8 mouse cellular contexts compared by ENCODE assay signal in genomic region chr2:130564983-130565382, GRCm38 (mm10). TPM values are rescaled to one million over a fixed set of nuclear protein-coding genes. Genes with fewer than 3 reads are reported as not detected.
A peak's percentile ranks its signal among the peaks of the same experiment; 100 is the strongest.
DNase-seq lines count a peak whose midpoint lies in the region; ATAC-seq lines count a peak whose summit lies in the region.
"Had no signal": no experiment of that assay in that cellular context is flagged by ENCODE, and none has a peak within 500 bp of the region (broad histone marks: within the 10 kb centered on the region; RNA-seq: fewer than 3 reads in every experiment).

No protein-coding gene starts in this region.

- peaks cover 9% of the 10 kb centered on the region for H3K36me3 ChIP-seq in liver, embryonic 11.5 days (ENCODE audit: control insufficient read depth, insufficient read depth, low read length)
- H3K36me3 ChIP-seq in forebrain, embryonic 15.5 days: peaks cover 14% of the 10 kb centered on the region
- H3K36me3 ChIP-seq in limb, embryonic 15.5 days: peaks cover 17% of the 10 kb centered on the region
- H3K36me3 ChIP-seq in stomach, embryonic 15.5 days: 0 out of 2 replicates have a peak, but pooled peaks cover 3% of the 10 kb centered on the region

- ATAC-seq in liver, embryonic 11.5 days (replicated peaks; ENCODE audit: low FRiP score): no peak
- ATAC-seq in forebrain, embryonic 15.5 days (replicated peaks): no peak
- no peak for ATAC-seq in limb, embryonic 15.5 days (ENCODE audit: insufficient number of reproducible peaks, low FRiP score, low TSS enrichment, low read depth)
- no peak for ATAC-seq in stomach, embryonic 15.5 days (ENCODE audit: insufficient read depth, low FRiP score, low read depth)

- no peak for DNase-seq in liver, embryonic 11.5 days (ENCODE audit: low spot score)
- DNase-seq in liver: no peak
- DNase-seq in thymus, postnatal 14 days: no peak
- DNase-seq in embryo, embryonic 9.5 days (ENCODE audit: extremely low spot score): no peak

- H3K4me3 ChIP-seq in liver, embryonic 11.5 days (ENCODE audit: low read depth, low read length): peak overlapping the region; percentile 77
- H3K4me3 ChIP-seq in forebrain, embryonic 15.5 days: no peak overlapping the region
- H3K4me3 ChIP-seq in limb, embryonic 15.5 days: peak overlapping the region; percentile 86; the same call in 1 of the 2 replicates
- H3K4me3 ChIP-seq in stomach, embryonic 15.5 days (replicated peaks): peak overlapping the region; percentile 99

- H3K4me1 ChIP-seq in liver, embryonic 11.5 days (replicated peaks; ENCODE audit: control insufficient read depth, insufficient read depth, low read length): peaks cover 12% of the 10 kb centered on the region
- H3K4me1 ChIP-seq in forebrain, embryonic 15.5 days: peaks cover 23% of the 10 kb centered on the region
- peaks cover 26% of the 10 kb centered on the region for H3K4me1 ChIP-seq in limb, embryonic 15.5 days
- H3K4me1 ChIP-seq in stomach, embryonic 15.5 days: peaks cover 13% of the 10 kb centered on the region

- WGBS in liver, embryonic 11.5 days: 93% methylated on average over 8 of the region's 8 CpGs
- WGBS in forebrain, embryonic 15.5 days: 81% methylated on average over 8 of the region's 8 CpGs
- WGBS in limb, embryonic 15.5 days: 66% methylated on average over 8 of the region's 8 CpGs
- WGBS in stomach, embryonic 15.5 days: 84% methylated on average over 8 of the region's 8 CpGs

- no peaks in the 10 kb centered on the region for H3K9me3 ChIP-seq in liver, embryonic 11.5 days (ENCODE audit: control insufficient read depth, low read length)
- H3K9me3 ChIP-seq in forebrain, embryonic 15.5 days: no peaks in the 10 kb centered on the region
- H3K9me3 ChIP-seq in limb, embryonic 15.5 days: no peaks in the 10 kb centered on the region
- H3K9me3 ChIP-seq in stomach, embryonic 15.5 days: no peaks in the 10 kb centered on the region

- no peak overlapping the region; the same call in 1 of the 2 replicates for H3K9ac ChIP-seq in liver, embryonic 11.5 days (ENCODE audit: low read depth, low read length)
- H3K9ac ChIP-seq in forebrain, embryonic 15.5 days (replicated peaks): no peak overlapping the region
- H3K9ac ChIP-seq in limb, embryonic 15.5 days: peak overlapping the region; percentile 90; the same call in 1 of the 2 replicates
- no peak overlapping the region for H3K9ac ChIP-seq in stomach, embryonic 15.5 days

- no peaks in the 10 kb centered on the region for H3K27me3 ChIP-seq in liver, embryonic 11.5 days (replicated peaks; ENCODE audit: control insufficient read depth, insufficient read depth, low read length)
- H3K27me3 ChIP-seq in forebrain, embryonic 15.5 days: no peaks in the 10 kb centered on the region
- H3K27me3 ChIP-seq in limb, embryonic 15.5 days: no peaks in the 10 kb centered on the region
- H3K27me3 ChIP-seq in stomach, embryonic 15.5 days (replicated peaks): no peaks in the 10 kb centered on the region

- H3K27ac ChIP-seq in liver, embryonic 11.5 days (ENCODE audit: low read depth, low read length): no peak overlapping the region
- H3K27ac ChIP-seq in forebrain, embryonic 15.5 days (replicated peaks): no peak overlapping the region
- H3K27ac ChIP-seq in limb, embryonic 15.5 days: no peak overlapping the region
- H3K27ac ChIP-seq in stomach, embryonic 15.5 days: no peak overlapping the region

- peak overlapping the region; percentile 90 for H3K4me2 ChIP-seq in liver, embryonic 11.5 days
- peak overlapping the region; percentile 73 for H3K4me2 ChIP-seq in forebrain, embryonic 15.5 days (replicated peaks)
- peak overlapping the region; percentile 80 for H3K4me2 ChIP-seq in limb, embryonic 15.5 days
- H3K4me2 ChIP-seq in stomach, embryonic 15.5 days: peak overlapping the region; percentile 77

RNA-seq across cellular contexts. Expression of gene Mrps26, which starts 1.4 kb away (rescaled TPM):
- 119 and 122 TPM in 2 replicates for polyA plus RNA-seq in liver, embryonic 11.5 days (2014; fragmentation: Nextera tagmentation; extraction: Ambion mirVana)
- polyA plus RNA-seq in forebrain, embryonic 15.5 days (2015; fragmentation: Nextera tagmentation; extraction: Ambion mirVana): 77.8 and 82.3 TPM in 2 replicates
- polyA plus RNA-seq in limb, embryonic 15.5 days (2015; fragmentation: Nextera tagmentation; extraction: Ambion mirVana): 93.6 and 101 TPM in 2 replicates
- 80.8 and 87.4 TPM in 2 replicates for polyA plus RNA-seq in stomach, embryonic 15.5 days (2015; fragmentation: Nextera tagmentation; extraction: Ambion mirVana)

RNA-seq across cellular contexts. Expression of gene Oxt, which starts 11.0 kb away (rescaled TPM):
- polyA plus RNA-seq in liver, embryonic 11.5 days (2014; fragmentation: Nextera tagmentation; extraction: Ambion mirVana): not detected in 2 replicates
- polyA plus RNA-seq in forebrain, embryonic 15.5 days (2015; fragmentation: Nextera tagmentation; extraction: Ambion mirVana): 1.4 and 2.6 TPM in 2 replicates
- not detected in 2 replicates for polyA plus RNA-seq in limb, embryonic 15.5 days (2015; fragmentation: Nextera tagmentation; extraction: Ambion mirVana)
- not detected in 2 replicates for polyA plus RNA-seq in stomach, embryonic 15.5 days (2015; fragmentation: Nextera tagmentation; extraction: Ambion mirVana)
- polyA plus RNA-seq: large intestine, adult 2 months had no signal

RNA-seq across cellular contexts. Expression of gene Avp, which starts 17.4 kb away (rescaled TPM):
- polyA plus RNA-seq in liver, embryonic 11.5 days (2014; fragmentation: Nextera tagmentation; extraction: Ambion mirVana): not detected in 2 replicates
- polyA plus RNA-seq in forebrain, embryonic 15.5 days (2015; fragmentation: Nextera tagmentation; extraction: Ambion mirVana): 5.4 and 49.3 TPM in 2 replicates
- not detected in 2 replicates for polyA plus RNA-seq in limb, embryonic 15.5 days (2015; fragmentation: Nextera tagmentation; extraction: Ambion mirVana)
- not detected in 2 replicates for polyA plus RNA-seq in stomach, embryonic 15.5 days (2015; fragmentation: Nextera tagmentation; extraction: Ambion mirVana)
- polyA plus RNA-seq: large intestine, adult 2 months had no signal
